Mouse (Mus musculus) heart, adult 2 months (tissue): ENCODE data around the gene Trim47.

ENCODE experiments used
- CTCF ChIP-seq: fragments of 200-600 bp; IDR thresholded peaks from 2 replicates; pipeline ENCODE4 v1.8.1; 2022; ENCODE audit warnings: antibody characterized with exemption, mild to moderate bottlenecking, moderate library complexity
- EP300 ChIP-seq: fragments of 200-500 bp; IDR thresholded peaks from 2 replicates; pipeline ENCODE4 v1.6.1; 2011; ENCODE audit warnings: low read depth, low read length, control low read depth; ENCODE audit not compliant: insufficient read depth
- POLR2A ChIP-seq: fragments of 200-500 bp; IDR thresholded peaks from 2 replicates; pipeline ENCODE4 v1.6.1; 2011; ENCODE audit warnings: mild to moderate bottlenecking, low read depth, low read length, control low read depth; ENCODE audit not compliant: insufficient read depth

DNA sequence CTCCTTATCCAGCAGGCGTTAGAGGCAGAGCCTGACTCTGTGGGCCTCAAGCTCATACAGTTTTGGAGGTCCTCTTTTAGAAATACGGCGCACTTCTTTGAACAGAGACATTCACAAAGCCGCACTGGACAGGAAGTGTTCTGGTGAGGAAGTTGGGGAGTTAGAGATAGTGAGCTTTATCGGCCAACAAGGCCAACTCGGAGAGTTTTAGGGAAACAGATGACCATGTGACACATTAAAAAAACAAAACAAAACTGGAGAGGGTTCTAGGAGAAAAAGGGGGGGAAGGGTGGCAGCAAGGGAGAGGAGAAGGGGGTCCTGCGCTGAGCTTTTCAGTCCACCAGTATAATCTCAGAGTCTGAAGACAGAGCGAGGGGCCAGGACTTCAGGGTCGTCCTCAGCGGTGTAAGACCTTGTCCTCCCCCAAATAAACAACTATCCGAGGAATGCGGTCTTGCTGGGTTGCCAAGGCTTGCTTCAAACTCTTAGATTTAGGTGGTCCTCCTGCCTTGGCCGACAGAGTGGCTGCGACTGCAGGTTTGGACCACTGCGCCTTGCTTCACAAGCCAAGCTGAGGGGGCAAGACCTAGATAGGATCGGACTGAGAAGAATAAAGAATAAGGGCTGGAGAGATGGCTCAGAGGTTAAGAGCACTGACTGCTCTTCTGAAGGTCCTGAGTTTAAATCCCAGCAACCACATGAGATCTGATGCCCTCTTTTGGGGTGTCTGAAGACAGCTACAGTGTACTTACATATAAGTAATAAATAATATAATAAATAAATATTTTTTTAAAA lies 33.0 kb downstream of the Trim47 start:
- TF ChIP-seq CTCF (no peak), POLR2A (peak; percentile 23; the same call in 1 of the 2 replicates), EP300 (no peak)
